ENCODE assay signal across 8 mouse cellular contexts in the genomic region with DNA sequence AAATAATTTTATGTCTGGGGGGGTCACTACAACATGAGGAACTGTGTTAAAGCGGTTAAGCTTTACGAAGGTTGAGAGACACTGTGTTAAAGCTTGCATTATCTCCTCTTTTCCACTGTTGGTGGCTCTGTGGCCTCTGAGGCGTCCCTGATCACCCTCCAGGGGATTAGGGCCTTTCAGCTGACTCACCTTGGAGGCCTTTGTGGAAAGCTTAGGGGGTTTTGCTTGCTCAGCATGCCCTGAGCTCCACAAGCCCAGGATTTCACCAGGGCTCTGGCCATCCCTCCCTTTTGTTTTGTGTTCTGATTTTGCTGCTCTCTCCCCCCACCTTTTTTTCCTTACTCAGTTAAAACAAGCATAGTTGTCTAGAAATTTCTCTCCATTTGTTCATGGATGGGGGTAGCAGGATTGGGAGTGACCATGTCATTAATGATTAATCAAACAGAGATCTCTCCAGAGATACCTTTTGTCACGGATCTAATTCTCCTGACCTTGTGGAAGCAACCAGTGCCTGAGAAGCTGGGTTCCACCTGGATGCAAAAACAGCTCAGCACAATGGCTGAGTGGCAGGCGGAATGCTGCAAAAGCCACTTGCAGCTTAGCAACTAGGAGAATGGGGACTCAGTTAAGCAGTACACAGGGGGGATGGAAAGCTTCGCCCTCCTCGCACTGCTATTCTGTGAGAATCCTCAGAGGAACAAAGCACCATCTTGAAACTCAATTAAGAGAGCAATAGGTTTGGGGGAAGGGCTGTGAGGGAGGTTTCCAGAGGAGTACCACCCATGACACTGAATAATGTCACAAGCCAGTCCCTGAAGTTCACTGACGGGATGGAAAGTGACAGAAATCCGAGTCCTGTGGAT. TPM values are rescaled to one million over a fixed set of nuclear protein-coding genes. Genes with fewer than 3 reads are reported as not detected.
DNase-seq lines count a peak whose midpoint lies in the region; ATAC-seq and TF ChIP-seq lines count a peak whose summit lies in the region.

No protein-coding gene starts in this region.

- peak; percentile 58 for DNase-seq in heart, embryonic 10.5 days (ENCODE audit: low spot score)
- DNase-seq in heart, postnatal 10 days = no peak
- DNase-seq in embryonic facial prominence, embryonic 10.5 days (ENCODE audit: low spot score) = peak; percentile 46
- peak; percentile 45 for DNase-seq in kidney, adult 2 months
- DNase-seq in retina, adult 2 months (ENCODE audit: low read depth, low spot score) = peak; percentile 83
- no peak for DNase-seq in frontal cortex, postnatal 10 days (ENCODE audit: low spot score in 2 of 2)
- no peak for DNase-seq in right cerebral cortex, postnatal 14 days

- no peak overlapping the region for H3K4me3 ChIP-seq in heart, embryonic 10.5 days
- no peak overlapping the region for H3K4me3 ChIP-seq in embryonic facial prominence, embryonic 10.5 days
- no peak overlapping the region for H3K4me3 ChIP-seq in kidney, adult 2 months (ENCODE audit: insufficient read depth, low read depth, low read length)

- H3K27ac ChIP-seq in heart, embryonic 10.5 days = peak overlapping the region; percentile 88
- 0 out of 2 replicates have a peak overlapping the region, but pooled peaks have one; percentile 1 for H3K27ac ChIP-seq in embryonic facial prominence, embryonic 10.5 days (replicated peaks)
- peak overlapping the region; percentile 58; the same call in 1 of the 2 replicates for H3K27ac ChIP-seq in kidney, adult 2 months (ENCODE audit: insufficient read depth, low read depth, low read length)

- no peaks in the 10 kb centered on the region for H3K9me3 ChIP-seq in heart, embryonic 10.5 days
- no peaks in the 10 kb centered on the region for H3K9me3 ChIP-seq in embryonic facial prominence, embryonic 10.5 days

- TF ChIP-seq POLR2A in kidney, adult 2 months (IDR thresholded peaks at IDR 0.05; ENCODE audit: low read depth, low read length) = no peak

- WGBS in heart, embryonic 10.5 days = 39% methylated on average over 9 of the region's 9 CpGs
- WGBS in embryonic facial prominence, embryonic 10.5 days = 29% methylated on average over 9 of the region's 9 CpGs
- WGBS in kidney, adult 2 months = 72% methylated on average over 9 of the region's 9 CpGs

- peaks cover 57% of the 10 kb centered on the region for H3K4me1 ChIP-seq in heart, embryonic 10.5 days
- peaks cover 52% of the 10 kb centered on the region for H3K4me1 ChIP-seq in embryonic facial prominence, embryonic 10.5 days
- H3K4me1 ChIP-seq in kidney, adult 2 months (ENCODE audit: control insufficient read depth, insufficient read depth, low read length) = peaks cover 18% of the 10 kb centered on the region

- intact Hi-C loops in heart, postnatal 10 days (cut with DNase I) = no loop called here

- H3K27me3 ChIP-seq in heart, embryonic 10.5 days (ENCODE audit: insufficient read depth, poor library complexity, severe bottlenecking) = 0 out of 2 replicates have a peak, but pooled peaks cover under 1% of the 10 kb centered on the region
- peaks cover 20% of the 10 kb centered on the region for H3K27me3 ChIP-seq in embryonic facial prominence, embryonic 10.5 days (replicated peaks; ENCODE audit: low read depth, poor library complexity, severe bottlenecking)
- H3K27me3 ChIP-seq in kidney, adult 2 months (replicated peaks; ENCODE audit: control insufficient read depth, insufficient read depth, low read length) = no peaks in the 10 kb centered on the region

- H3K36me3 ChIP-seq in heart, embryonic 10.5 days = no peaks in the 10 kb centered on the region
- no peaks in the 10 kb centered on the region for H3K36me3 ChIP-seq in embryonic facial prominence, embryonic 10.5 days (replicated peaks)
- no peaks in the 10 kb centered on the region for H3K36me3 ChIP-seq in kidney, adult 2 months (ENCODE audit: control insufficient read depth, insufficient read depth, low read length)

- ATAC-seq in cerebellum, adult (ENCODE audit: insufficient number of reproducible peaks, low FRiP score, low TSS enrichment) = no peak

- TF ChIP-seq CTCF in kidney, adult 2 months (conservative IDR thresholded peaks at IDR 0.05; ENCODE audit: insufficient read depth, insufficient read length, low read depth, low read length) = no peak

RNA-seq across cellular contexts. Expression of a gene that starts 2.6 kb away (rescaled TPM):
- 15.0 and 15.1 TPM in 2 replicates for polyA plus RNA-seq in heart, embryonic 10.5 days (2016; fragmentation: Nextera tagmentation; extraction: Ambion mirVana)
- 10 to 100 TPM; 16.9 to 18.5 TPM for total RNA-seq in heart, postnatal 10 days (2021)
- 5.4 and 6.0 TPM in 2 replicates for polyA plus RNA-seq in embryonic facial prominence, embryonic 10.5 days (2016; fragmentation: Nextera tagmentation; extraction: Ambion mirVana)
- polyA plus RNA-seq in kidney, adult 2 months (2012; rRNA removed) = 13.2 and 19.1 TPM in 2 replicates

Comparison
In these comparisons a context has a peak if more than half of its experiments do, and no peak if none do; other contexts are left out.
1. DNase-seq: peak in heart, embryonic 10.5 days (single experiment), embryonic facial prominence, embryonic 10.5 days (single experiment), kidney, adult 2 months (single experiment) and retina, adult 2 months (single experiment); none in heart, postnatal 10 days (0 of 2), frontal cortex, postnatal 10 days (0 of 2) and right cerebral cortex, postnatal 14 days (single experiment).
2. H3K27ac ChIP-seq: peak in every context shown above with its lines; median percentile 88 in heart, embryonic 10.5 days; 58 in kidney, adult 2 months; 1 in embryonic facial prominence, embryonic 10.5 days.